Mouse (Mus musculus) left cerebral cortex, postnatal 25 days (tissue): ENCODE measurements at regions not wholly inside any gene's neighbourhood (a gene's known extent, or its start where the extent isn't known, plus 50 kb on each side); places are given as distances from the start of the nearest gene placed in this dataset.

Source experiments
- DNase-seq, 2 experiments: peaks; one replicate each; pipeline ENCODE4 v3.0.0; 2022; ENCODE audit warnings: low spot score in 2 of 2, mixed read lengths in 1 of 2
- intact Hi-C: fragments of 180-260 bp; cut with DNase I; formaldehyde crosslinking; loops from one replicate; pipeline ENCODE4 v1.15.1; 2025

GRCm38 (mm10) chr12:110332616-110333154, 53.8 kb downstream of the Dio3 start:
- intact Hi-C loops, result no loop called here

GRCm38 (mm10) chr12:110334609-110335008, 55.7 kb downstream of the Dio3 start:
- no peak for DNase-seq
- intact Hi-C loops, result no loop called here

More at GRCm38 (mm10) chr12:110332616-110333154, 53.8 kb downstream of the Dio3 start:
- DNase-seq, result no peak

DNA sequence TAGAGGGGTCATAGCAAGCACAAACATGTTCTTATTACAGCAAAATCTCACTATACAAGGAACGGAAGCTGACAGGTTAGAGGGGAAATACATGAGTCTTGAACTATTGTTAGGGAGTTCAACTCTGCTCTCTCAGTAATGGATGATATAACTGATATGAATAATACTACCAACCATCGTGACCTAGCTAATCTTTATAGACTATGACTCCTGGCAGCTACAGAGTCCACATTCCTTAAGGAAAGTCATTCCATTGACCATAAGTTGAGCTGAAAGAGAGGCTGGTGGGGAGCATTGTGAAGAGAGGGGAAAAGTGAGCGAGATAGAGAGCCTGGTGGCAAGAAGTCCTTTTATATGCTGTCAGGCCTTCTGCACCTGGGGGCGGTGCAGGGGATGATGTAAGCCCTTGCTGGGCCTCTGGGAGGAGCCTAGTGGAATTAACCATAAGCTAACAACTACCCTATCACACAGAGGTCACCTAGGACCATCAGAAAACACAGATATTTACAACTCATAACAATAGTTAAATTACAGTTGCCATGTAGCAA, 65.5 kb downstream of the Dio3 start:
- intact Hi-C loops, result no loop called here
- DNase-seq, result no peak

DNA sequence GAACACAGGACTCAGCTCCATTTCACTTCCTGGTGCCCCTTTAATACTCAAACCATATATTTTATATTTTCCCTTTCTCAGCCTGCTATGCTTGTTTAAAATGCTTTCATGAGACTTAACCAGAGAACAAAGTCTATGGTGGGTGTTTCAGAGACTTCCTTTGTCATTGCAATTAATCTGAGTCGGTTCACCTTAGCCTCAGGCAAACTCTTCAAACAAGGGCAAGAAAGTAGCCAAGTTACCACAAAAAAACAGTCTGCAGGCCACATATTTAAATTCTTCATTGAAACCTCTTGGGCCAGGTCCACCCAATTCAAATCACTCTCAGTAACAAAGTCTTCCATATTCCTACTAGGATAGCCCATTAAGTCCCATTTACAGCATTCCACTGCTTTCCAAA, 70.8 kb downstream of the Dio3 start:
- intact Hi-C loops, result no loop called here
- no peak for DNase-seq

- intact Hi-C loops, result no loop called here
- DNase-seq, result no peak
These were observed 77.0 kb downstream of the Dio3 start for GRCm38 (mm10) chr12:110355851-110356250.

DNA sequence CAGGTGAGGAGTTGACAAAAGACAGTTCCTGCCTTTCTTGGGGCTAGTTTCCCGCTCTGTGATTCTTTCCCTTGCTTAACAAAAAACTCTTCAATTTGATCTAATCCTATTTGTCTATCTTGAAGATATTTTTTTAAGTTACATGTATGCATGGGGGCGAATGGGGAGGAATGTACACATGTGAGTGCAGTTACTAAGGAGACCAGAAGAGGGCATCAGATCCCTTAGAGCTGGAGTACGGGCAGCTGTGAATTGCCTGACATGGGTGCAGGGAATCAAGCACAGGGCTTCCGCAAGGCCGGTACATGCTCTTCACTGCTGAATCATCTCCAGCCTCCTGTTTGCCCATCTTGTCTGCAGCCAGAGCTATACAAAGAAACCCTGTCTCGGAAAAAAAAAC, 79.8 kb upstream of the Ppp2r5c start:
- intact Hi-C loops, result no loop called here

GRCm38 (mm10) chr12:110367822-110368221, 79.1 kb upstream of the Ppp2r5c start:
- no peak for DNase-seq
- intact Hi-C loops, result no loop called here

More for the DNA sequence above, 79.8 kb upstream of the Ppp2r5c start:
- DNase-seq, result no peak

DNA sequence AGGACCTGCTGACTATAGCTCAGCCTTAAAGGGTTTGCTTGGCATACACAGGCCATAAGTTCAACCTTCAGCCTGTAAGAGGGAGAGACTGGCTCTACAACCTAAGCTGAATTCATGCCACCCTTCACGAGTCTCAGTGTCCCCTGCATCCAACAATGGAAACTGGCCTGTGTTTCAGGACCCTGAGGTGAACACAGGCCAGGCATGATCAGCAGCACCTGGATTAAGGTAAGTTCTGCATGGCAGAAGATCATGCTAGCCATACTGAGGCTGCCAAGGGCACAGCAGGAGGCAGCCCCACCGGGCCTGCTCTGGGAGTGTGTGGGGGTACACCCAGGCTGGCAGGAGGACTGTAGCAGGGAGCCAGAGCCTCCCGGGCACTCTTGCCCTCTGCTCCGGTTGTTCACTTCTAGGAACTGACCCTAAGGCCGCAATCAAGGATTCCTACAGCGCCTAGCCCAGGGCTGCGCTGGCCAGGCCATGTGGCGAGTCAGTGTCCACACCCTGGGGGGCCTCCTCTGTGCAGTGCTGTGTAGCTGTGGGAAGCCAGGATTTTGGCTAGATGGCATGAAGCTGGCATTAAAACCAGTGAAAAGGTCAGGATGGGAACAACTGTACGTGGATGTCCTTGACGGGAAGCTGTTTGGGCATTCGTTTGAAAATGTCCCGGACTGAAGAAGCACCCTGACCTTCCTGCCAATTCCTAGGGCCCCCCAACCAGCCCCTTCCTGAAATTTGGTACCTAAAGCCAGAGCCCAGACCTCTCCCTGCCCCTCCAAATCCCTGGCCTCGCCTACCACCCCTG, 74.8 kb upstream of the Ppp2r5c start:
- intact Hi-C loops, result loop anchor here (5.0 to 10.0 kb wide), 2 partner anchors 620 to 937 kb away; no protein-coding TSS in a partner anchor
- DNase-seq, result no peak

DNA sequence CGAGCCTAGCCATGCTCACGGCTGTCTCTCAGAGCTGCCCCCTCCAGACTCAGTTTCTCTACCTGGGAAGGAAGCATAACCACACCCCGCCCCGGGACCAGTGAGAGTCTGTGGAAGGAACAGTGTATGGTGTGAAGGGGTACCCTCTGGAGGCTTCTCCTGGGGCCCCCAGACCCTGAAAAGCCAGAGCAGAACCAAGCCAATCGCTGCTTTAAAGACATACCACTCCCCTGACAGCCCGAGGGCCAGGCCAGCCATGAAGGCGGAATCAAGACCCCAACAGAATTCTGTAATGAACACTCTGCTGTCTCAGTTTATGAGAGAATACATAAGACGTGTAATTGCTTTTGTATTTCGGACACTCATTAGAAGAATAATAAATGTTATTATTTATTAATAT, 73.9 kb upstream of the Ppp2r5c start:
- no peak for DNase-seq
- intact Hi-C loops, result loop anchor here (5.0 to 10.0 kb wide), 2 partner anchors 621 to 938 kb away; no protein-coding TSS in a partner anchor

- DNase-seq, result peak; percentile 84 to 86
- intact Hi-C loops, result loop anchor here (2.0 to 10.0 kb wide), 3 partner anchors 621 to 1471 kb away; no protein-coding TSS in a partner anchor
These were observed 73.4 kb upstream of the Ppp2r5c start for GRCm38 (mm10) chr12:110373408-110374065.

GRCm38 (mm10) chr12:110375139-110375538, 71.8 kb upstream of the Ppp2r5c start:
- intact Hi-C loops, result loop anchor here (2.0 to 10.0 kb wide), 2 partner anchors 940 to 1472 kb away; no protein-coding TSS in a partner anchor
- DNase-seq, result no peak

- intact Hi-C loops, result loop anchor here (10.0 kb wide), 1 partner anchor 941 kb away; no protein-coding TSS in a partner anchor
- DNase-seq, result peak; percentile 40 to 42
These were observed 70.7 kb upstream of the Ppp2r5c start for GRCm38 (mm10) chr12:110376062-110376837.

- intact Hi-C loops, result loop anchor here (10.0 kb wide), 1 partner anchor 942 kb away; no protein-coding TSS in a partner anchor
- no peak for DNase-seq
These were observed 70.1 kb upstream of the Ppp2r5c start for GRCm38 (mm10) chr12:110376838-110377150.

DNA sequence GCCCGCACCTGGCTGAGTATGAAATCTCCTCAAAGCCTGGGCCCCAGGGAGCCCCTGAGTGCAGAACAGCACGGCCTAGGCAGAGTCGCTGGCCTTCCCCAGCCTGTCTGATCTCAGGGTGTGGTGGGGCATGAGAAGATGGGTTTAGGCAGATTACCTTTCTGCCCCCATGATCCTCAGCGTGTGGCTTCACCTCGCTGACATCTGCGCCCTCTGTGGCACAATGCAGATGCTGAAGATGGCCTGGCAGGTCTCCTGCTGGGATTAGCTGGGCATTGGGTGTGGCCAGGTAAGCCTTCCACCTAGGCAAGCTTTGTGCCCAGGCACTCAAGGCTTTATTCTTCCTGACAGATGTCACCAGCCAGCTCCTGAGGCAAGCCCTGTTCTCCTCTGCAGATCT, 69.6 kb upstream of the Ppp2r5c start:
- intact Hi-C loops, result loop anchor here (10.0 kb wide), 1 partner anchor 943 kb away; no protein-coding TSS in a partner anchor
- no peak for DNase-seq

GRCm38 (mm10) chr12:110377734-110378133, 69.2 kb upstream of the Ppp2r5c start:
- intact Hi-C loops, result loop anchor here (10.0 kb wide), 1 partner anchor 943 kb away; no protein-coding TSS in a partner anchor
- peak in 1 of 2 experiments; percentile 38 for DNase-seq

- DNase-seq, result no peak
- intact Hi-C loops, result loop anchor here (10.0 kb wide), 1 partner anchor 944 kb away; no protein-coding TSS in a partner anchor
These were observed 68.6 kb upstream of the Ppp2r5c start for GRCm38 (mm10) chr12:110378302-110378701.

- intact Hi-C loops, result loop anchor here (10.0 kb wide), 2 partner anchors 765 to 945 kb away; no protein-coding TSS in a partner anchor
These were observed 67.2 kb upstream of the Ppp2r5c start for GRCm38 (mm10) chr12:110379721-110380120.

GRCm38 (mm10) chr12:110380831-110381750, 65.8 kb upstream of the Ppp2r5c start:
- intact Hi-C loops, result loop anchor here (10.0 kb wide), 1 partner anchor 766 kb away; no protein-coding TSS in a partner anchor
- DNase-seq, result peak; percentile 34 to 50

More at GRCm38 (mm10) chr12:110379721-110380120, 67.2 kb upstream of the Ppp2r5c start:
- DNase-seq, result no peak
